Mouse (Mus musculus): ENCODE results near the gene Creb5.

The Creb5 gene

DNA sequence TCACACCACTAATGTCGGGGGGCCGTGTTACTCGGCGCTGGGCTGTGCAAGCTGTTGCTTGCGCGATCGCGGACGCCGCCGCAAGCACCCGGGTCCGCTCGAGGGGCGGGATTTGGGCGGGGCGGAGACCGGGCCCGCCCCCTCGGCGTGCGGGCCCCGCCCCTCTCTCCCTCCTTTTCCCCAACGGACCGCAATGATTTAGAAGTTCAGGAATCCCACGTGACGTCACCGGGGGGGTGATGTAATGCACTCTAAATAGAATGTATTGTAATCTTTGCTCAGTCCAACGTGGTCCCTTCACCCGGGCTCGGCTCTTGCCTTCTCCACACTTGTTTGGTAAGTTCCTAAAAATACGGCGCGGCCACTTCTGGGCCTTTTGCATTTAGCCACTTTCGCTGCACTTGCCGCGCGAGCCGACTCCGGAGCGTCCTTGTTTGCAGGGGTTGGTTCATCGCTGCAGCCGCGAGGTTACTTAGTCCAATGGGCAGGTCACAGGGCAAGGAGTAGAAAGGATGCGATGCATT is at the start of gene Creb5:
Gene Creb5 (plus strand): TSS at position 233 of the 524 bp plus-strand sequence.
- CTCF ChIA-PET = no interaction called here

DNA sequence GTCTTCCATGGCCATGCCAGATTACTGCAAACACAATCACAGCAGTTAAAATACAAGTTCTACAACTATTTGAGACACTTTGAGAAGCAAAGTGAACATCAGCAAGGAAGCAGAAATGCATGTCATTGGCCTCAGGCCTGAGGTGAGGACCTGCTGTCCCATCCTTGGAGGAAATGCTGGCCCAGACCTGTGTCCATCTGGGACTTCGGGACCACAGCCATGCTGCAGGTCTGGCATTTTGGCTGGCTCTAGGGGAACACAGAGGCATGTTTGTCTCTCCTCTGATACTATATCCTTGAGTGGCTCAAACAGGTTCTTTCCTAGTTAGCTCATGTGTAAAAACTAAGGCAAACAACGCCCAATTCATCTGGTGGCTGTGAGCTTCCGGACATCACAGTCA is 27.2 kb upstream of the Creb5 start:
- CTCF ChIA-PET = no interaction called here

DNA sequence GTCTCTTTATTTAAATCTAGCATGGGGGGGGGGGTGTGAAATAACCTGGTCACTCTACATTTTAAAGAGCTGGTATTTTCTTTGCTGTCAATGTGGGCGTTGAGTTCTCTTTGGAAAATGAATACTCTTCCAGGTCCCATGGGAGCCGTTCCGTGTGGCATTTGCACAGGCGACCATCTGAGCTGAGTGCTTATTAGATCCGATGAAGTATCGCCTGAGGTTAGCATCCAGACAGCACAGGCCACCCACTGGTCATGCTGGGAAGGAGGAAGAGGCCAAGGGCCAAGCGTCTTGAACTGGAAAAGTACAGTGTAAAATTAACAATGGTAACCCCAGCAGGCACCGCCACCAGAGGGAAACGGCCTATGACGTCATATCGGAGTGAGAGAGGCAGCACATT is 24.7 kb upstream of the Creb5 start:
- CTCF ChIA-PET = no interaction called here

DNA sequence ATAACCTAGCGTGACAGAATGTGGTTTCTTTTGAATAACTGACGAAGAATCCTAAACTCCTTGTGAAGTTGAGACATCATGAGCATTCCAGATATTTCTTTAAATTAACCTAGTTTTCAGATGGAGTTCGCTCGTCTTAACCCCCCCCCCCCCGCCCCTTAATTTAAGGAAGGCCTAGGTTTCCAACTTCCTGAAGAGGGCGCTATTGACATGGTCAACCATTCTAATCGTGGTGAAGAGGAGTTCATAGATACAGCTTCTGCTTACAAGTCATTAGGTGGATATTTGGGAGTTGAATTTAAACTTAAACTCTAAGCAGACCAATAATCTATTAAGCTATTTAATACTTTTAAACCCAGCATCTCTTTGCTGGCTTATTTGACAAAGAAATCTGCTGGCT is 20.0 kb upstream of the Creb5 start:
- CTCF ChIA-PET = no interaction called here

DNA sequence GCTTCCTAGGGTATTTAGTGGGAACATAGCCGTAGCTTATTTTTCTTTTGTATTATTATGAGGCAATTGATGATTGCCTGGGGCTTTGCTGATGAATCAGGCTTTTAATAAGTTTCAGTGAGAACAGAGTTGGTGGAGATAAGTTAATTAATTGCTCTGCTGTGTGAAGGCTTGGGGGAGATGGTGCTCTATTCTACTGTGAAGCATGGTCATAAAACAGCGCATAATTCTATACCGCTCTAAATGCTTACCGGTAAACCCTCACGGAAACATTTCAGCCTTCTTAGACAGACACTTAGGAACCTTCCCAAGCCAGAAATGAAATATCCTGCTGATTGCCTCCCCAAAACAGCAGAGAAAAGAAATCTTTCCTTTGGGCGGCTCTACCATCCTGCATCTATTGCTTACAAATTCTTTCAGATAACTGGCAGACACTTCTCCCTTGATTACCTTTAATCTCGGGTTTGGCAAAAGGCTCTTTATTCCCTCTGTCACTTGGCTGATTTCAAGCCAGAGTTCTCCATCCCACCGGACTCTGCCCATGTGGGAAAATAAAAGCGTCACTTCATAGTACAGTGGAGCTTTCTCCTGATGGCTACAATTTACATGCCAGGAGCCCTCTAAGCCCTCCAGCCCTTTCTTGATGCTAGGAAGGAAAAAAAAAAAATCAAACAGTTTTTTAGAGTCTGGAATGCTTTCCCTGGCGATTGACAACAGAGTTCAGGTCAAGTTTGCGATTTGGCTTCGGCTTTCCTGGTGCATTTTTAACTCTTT is 19.2 kb upstream of the Creb5 start:
- CTCF ChIA-PET = no interaction called here

DNA sequence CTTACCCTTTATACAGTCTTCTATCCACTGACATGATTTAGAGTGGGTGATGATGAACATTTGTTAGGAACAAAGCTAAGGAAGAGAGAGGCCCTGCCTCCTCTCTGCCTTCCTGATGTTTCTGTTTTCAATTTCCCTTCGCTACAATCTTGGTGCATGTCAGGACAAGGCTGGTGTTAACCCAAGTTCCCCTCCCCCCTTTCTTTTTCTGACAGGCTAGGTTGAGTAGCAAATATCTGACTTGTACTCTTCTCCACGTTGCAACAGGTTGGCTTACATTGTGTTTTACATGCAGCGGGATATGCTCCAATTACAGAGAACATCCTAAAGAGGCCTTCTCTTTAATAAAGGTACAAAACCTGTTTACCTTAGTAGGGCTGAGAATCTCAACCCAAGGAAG is 15.9 kb upstream of the Creb5 start:
- CTCF ChIA-PET = no interaction called here

DNA sequence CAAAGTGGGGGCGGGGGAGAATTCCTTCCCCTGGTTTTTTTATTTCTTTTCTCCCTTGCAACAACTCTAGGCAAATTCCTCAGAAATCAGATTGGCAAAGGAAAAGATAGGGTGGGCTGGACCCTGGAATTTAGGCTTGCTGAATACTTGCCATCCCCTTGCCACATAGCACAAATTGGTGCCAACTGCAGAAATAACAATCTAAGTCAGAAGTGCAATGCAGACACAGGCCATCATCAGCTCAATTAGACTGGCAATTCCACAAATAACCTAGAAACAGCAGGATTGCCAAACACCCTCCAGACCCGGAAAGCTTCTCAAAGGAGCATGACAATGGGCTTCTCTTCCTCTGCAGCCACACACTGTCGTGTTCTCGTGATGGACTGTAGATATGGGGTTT is 15.4 kb upstream of the Creb5 start:
- CTCF ChIA-PET = no interaction called here

DNA sequence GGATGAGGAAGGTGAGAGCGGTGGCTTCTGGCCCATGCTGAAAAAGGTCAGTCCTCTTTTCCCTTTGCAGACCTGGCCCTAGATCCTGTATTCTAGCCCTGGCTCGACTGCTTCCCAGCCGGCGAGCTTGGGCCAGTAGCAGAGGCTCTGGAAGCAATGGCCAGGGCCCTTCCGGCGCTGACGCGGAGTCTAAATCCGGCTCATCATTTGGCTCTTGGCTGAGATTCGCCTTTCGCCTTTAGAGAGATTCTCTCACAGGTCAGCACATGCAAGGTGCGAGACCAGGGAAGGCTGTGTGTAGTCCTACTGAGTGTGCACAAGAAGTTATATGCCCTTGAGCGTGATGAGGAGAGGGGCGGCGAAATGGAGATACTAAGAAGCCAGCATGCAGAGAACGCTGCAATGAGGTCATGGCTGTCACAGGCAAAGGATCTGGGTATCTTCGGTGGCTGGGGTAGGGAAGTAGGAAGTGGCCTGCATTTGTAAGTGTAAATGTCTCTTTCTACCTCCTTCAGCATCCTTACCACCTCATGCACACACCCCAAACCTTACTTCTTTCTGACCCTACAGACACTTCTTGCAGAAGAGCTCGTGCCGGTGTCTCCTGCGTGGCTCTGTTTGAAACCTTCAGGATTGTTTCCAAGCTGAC is 557 bp upstream of the Creb5 start:
- CTCF ChIA-PET = no interaction called here

DNA sequence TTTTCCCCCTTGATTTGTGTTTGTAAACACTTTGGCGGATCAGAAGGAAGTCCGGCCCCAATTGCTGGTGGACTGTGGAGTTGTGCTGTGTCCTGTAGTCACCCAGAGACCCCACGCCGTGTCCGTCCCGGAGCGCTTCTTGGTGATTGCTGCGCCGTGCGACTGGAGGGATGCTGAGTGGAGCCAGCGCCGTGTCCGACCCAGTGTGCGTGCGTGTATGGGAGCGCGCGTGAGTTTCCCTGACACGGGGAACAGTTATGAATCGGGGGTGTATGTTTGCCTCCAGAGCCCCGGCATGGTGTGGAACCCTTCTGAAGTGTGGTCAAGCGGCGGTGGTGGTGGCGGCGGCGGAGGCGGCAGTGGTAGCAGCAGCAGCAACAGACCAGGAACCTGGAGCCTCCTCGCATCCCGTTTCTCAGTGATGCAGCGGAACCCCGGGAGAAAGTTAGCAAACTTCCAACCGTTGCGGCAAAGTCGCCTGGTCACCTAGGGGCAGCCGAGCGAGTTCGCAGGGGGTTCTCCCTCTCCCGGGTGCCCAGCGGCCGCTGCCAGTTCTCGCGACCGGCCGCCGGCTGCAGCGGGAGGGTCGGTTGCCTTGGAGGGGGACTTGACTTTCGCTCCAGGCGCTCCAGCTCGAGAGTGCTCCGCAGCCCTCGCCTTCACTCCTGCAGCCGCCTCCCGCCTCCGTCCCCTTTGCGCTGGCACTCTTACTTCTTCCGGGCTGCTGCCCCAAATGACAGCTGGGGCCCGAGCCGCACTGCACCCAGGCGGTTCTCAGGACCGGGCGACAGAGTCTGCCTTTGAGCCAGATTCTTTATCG is 702 bp downstream of the Creb5 start:
- CTCF ChIA-PET = no interaction called here

DNA sequence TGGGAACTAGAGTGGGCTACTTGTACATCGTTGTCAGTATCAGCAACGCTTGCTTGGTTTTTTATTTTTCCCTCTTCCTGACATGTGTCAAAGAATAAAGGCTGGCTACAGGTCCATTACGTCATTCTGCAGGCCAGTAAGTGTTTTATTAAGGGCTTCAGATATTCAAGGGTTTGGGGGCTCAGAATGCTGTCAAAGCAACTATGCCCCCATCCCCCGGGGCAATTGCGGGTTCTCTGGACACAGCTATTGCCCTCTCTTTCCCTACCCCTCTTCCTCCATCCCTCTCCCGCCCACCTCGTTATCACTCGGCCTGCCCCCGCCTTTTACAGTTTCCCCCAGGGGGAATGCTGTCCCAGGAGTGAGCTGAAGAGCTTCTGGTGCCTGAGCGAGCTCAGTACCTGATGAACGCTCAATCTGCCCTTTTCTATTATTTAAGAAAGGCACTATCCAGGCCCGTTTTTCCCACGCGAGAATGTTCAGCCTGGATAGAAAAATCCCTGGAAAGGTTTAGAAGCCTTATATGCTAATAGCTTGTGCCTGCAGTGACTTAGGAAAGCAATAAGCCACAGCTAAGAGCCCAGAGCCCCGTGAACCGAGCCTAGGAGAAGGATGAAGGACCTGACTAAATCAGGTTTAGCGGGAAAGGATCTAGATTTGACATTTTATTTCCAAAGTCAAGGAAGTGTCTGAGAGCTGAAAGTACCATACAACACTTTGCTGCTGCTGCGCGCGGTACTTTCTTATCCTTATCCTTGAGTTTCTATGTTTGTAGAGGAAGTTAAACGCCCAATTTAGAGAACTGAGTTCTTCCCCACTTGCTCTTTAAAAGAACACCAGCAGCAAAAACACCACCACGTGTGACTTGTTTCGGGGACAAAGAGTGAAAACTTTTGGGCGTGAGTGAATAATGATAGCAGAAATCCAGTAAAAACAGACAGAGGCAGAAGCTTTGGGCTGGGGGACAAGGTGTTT is 1.8 kb downstream of the Creb5 start:
- CTCF ChIA-PET = no interaction called here

DNA sequence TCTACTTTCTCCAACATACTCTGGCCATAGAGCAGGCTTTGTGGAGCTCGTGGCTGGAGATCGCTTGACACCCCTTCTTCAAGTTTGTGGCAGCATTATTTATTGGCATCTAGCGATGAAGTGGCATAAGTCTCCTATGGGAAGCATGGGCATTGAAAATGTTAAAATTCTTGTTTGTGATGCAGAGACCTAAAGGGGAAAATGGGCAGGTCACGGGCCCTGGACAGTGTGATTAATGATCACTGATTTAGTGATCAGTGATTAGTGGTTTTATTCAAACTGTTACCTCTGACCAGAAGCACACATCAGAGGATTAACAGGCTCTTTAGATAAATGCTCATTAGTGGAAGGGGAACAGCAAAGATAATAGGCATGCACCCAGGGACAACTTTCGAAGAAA is 2.6 kb downstream of the Creb5 start:
- CTCF ChIA-PET = no interaction called here

DNA sequence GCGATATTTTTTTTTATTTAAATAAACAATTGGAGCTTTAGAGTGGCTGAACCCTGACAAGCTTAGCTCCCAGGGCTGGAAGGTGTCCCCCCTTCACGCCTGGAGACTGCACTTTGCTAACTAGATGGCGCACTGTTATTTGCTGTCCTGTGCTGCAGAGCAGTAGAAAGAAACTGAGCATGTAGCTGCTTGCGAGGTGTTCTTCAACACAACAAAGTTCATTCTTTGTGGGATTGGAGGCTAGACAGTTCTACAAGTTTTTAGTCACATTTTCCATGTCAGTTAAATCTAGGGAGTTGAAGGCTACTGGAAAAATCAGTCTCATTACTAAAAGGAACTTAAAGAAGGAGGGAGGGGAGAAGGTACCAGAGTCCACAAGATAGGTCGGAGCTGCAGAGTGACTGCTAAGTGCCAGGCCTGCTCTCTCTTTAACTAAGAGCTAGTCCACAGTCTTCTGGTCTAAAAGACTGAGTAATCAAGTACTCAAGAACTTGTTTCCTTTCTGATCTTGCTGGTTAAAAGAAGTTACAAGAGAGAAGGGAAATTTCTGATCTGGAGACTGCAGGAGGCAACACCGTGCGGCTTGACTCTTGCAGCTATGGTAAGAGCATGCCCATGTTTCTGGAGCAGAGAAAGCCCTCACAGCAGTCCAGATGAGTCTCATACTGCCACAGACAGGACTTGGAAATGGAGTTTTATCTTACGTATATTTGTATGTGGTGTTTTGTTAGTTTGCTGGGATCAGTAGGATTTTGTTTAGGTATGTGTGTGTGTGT is 3.3 kb downstream of the Creb5 start:
- CTCF ChIA-PET = no interaction called here

DNA sequence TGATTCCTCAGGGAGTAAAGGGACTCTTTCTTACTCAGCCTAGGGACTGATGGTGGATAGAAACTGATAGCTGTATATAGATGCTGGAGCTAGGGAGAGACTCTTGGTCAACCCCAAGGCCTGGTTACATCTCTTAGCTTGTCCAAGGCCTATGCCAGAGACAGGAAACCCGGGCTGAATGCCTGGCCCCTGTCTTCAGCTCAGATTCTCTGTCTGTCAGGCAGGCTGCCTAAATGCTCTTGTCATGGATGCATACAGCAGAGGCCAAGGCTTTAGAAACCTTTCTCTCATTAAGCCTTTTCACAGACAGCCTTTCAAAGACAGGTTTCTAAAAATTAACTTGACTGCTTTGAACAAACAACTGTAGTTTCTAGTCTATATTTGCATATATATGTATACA is 5.9 kb downstream of the Creb5 start:
- CTCF ChIA-PET = interaction anchor here (0.7 kb wide), 1 partner anchor 713 kb away, joined by 4 read pairs; no protein-coding TSS in a partner anchor

DNA sequence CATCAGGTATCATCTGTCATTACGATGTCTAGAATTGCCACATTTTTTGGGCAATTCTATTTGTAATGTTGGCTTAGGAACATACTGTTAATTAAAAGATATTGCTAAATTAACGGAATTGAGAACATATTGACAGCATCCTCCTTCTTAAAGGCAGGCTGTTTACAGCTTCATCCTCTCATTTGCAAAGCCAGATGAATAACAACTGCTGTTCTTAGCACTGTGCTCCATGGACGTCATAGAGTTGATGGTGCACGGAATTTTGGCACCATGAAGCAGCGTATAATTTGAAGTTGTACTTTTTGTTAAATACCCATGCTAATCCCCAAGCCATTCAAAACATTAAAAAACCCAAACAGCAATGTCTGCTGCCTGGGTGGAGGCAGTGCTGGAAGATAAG is 10.8 kb downstream of the Creb5 start:
- CTCF ChIA-PET = no interaction called here

DNA sequence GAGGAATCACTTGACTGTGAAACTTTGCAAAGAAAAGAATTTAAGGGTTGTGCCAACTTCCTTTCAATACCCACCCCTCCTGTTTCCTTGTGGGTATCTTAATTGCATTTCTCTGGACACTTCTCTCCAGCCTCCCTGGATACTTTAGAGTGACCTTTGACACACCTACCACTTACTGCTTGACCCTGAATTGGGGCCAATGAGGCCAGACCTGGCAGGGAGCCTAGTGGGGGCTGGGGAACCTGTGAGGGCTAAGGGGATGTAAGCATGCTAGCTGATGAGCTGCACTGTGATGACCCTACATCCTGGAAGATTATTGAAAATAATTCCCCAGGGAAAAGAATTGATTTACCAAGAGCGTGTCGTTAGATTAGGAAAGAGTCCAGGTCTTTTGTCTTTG is 17.1 kb downstream of the Creb5 start:
- CTCF ChIA-PET = no interaction called here

DNA sequence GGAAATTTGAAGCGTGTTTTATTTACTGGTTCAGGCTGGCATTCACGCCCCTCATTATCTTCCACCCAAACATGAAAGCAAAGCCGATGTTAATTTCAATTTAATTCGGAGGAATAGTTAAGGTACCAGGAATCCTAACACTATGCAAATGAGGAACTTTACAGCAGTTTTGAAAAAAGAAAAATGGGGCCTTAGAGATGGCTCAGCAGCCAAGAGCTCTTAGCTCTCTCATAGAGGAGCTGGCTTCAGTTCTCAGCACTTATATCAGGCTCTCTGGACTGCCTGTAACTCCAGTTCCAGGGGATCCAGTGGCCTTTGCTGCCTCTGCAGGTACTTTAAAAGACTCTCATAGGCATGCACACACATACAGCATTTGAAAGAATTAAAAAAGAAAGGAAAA is 19.1 kb downstream of the Creb5 start:
- CTCF ChIA-PET = no interaction called here

DNA sequence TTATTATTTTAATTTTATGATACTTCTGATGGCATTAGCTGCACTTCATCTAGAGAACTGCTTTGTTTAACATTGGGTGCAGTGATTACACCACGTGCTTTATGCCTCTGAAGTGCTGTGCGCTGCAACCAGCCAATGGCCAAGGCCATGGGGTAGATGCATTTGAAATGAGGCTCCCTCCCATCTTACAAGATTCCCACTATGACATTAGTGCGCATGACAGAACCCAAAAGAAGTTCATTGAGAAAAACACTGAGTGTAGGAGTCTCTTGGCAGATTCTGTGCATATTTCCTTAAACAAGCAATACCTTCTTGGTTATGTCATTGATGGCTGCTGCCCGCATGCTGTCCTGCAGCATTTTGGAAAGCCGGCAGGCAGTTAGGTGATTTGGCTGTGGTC is 19.6 kb downstream of the Creb5 start:
- CTCF ChIA-PET = no interaction called here

DNA sequence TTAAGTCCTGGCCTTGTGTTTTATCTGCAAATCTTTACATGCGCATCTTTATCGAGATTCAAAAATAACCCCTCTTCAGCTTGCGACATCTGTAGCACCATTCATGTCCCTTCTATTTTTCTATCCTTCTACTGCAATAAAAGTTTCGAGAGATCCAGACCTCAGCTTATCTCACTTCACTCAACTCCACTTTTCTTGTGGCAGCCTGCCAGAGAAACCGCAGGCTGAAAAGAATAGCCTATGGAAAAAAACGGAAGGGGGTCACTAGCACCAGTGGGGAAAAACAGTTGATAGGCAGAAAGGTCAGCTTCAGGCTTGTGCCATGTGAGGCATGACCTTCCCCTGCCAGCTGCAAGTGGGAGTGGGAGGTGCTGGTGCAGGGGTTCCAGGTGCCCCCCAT is 21.6 kb downstream of the Creb5 start:
- CTCF ChIA-PET = no interaction called here

DNA sequence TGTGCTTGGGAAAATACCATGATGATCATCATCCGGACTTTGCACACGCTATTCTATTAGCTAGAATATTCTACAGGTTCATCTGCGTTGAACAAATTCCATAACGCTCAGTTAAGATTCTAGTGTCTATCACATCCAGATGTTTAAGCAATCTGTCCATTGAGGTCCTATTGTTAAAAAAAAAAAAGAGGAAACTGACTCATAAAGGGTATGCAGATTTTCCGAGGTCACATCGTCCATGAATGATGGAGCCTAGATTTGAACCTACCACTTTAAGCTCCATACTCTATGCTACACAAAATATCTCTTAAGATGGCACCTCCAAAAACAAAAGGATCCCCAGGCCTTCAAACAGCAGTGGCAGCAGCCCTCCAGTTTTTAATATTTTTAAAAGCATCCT is 26.5 kb downstream of the Creb5 start:
- CTCF ChIA-PET = no interaction called here

DNA sequence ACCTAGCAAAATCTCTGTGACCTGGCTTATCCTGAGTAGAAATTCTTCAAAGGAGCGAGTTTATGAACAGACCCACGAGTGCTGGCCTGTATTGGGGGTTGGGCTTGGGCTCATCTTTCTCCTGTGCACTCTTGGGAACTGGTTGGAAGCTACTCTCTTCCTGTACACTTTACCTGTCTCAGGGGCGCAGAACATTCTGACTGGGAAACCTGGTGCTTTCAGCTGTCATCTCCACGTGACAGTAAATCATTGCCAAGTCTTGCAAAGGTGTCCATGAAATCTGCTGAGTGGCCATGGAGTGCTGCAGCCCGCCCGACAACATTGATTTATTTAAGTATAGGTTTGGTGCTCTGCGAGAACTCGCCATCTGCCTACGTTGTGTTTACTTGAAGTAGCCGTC is 27.1 kb downstream of the Creb5 start:
- CTCF ChIA-PET = no interaction called here
